Mouse (Mus musculus) lung, postnatal 0 days (tissue): ENCODE data around the gene Gm20696. TPM values are rescaled to one million over a fixed set of nuclear protein-coding genes. Genes with fewer than 3 reads are reported as not detected.

ENCODE experiments used
- ATAC-seq: fragments of 200-750 bp; cut with Nextera tagmentation; 2 replicates; pipeline ENCODE4 v1.8.0; 2017; ENCODE audit warnings: moderate library complexity
- DNase-seq: peaks from one replicate; pipeline ENCODE4 v3.0.0-alpha.2; 2016; ENCODE audit warnings: low spot score
- H3K27ac ChIP-seq: fragments of 300-500 bp; sonication (generic); 2 replicates; pipeline ENCODE4 v1.5.1; 2014; ENCODE audit warnings: antibody characterized with exemption, mild to moderate bottlenecking, low read length, mixed read lengths
- H3K27me3 ChIP-seq: fragments of 300-500 bp; sonication (generic); replicated peaks from 2 replicates; pipeline ENCODE4 v1.6.1; 2014; ENCODE audit warnings: low read length, mixed read lengths; ENCODE audit not compliant: insufficient read depth
- H3K36me3 ChIP-seq: fragments of 300-500 bp; sonication (generic); 2 replicates; pipeline ENCODE4 v1.6.1; 2014; ENCODE audit warnings: low read length, mixed read lengths; ENCODE audit not compliant: insufficient read depth
- H3K4me1 ChIP-seq: fragments of 300-500 bp; sonication (generic); 2 replicates; pipeline ENCODE4 v1.6.1; 2014; ENCODE audit warnings: antibody characterized with exemption, low read depth, low read length, mixed read lengths; ENCODE audit not compliant: insufficient read depth
- H3K4me2 ChIP-seq: fragments of 300-500 bp; sonication (generic); replicated peaks from 2 replicates; pipeline ENCODE4 v1.6.1; 2014; ENCODE audit warnings: low read depth, mild to moderate bottlenecking, low read length, moderate library complexity, mixed read lengths
- H3K4me3 ChIP-seq: fragments of 300-500 bp; sonication (generic); 2 replicates; pipeline ENCODE4 v1.5.1; 2014; ENCODE audit warnings: low read depth, low read length
- H3K9ac ChIP-seq: fragments of 300-500 bp; sonication (generic); replicated peaks from 2 replicates; pipeline ENCODE4 v1.6.1; 2014; ENCODE audit warnings: low read depth, mild to moderate bottlenecking
- H3K9me3 ChIP-seq: fragments of 300-500 bp; sonication (generic); 2 replicates; pipeline ENCODE4 v1.6.1; 2016; ENCODE audit warnings: low read length, mixed read lengths
- CTCF ChIP-seq: IDR thresholded peaks from 2 replicates; pipeline ENCODE4 v1.5.1; 2016; ENCODE audit warnings: antibody characterized with exemption, mild to moderate bottlenecking
- EP300 ChIP-seq: IDR thresholded peaks from 2 replicates; pipeline ENCODE4 v1.6.1; 2016; ENCODE audit warnings: antibody characterized with exemption, mild to moderate bottlenecking, control low read depth
- whole genome bisulfite sequencing: fragments of 180-500 bp; shearing (Covaris S2); extraction: QIAGEN DNeasy Blood & Tissue Kit; methylation state at CpG from one replicate; pipeline ENCODE4 v1.1.7; 2014; 5-methylcytosine and 5-hydroxymethylcytosine counted together
- polyA plus RNA-seq: library from polyadenylated mRNA; unstranded; fragments of >200 nt; fragmentation: Nextera tagmentation; extraction: Ambion mirVana; gene quantifications from 2 replicates; pipeline ENCODE4 v1.2.1, GENCODE M21; 2015

Gm20696 gene
- polyA plus RNA-seq, 1 experiment from 2014 or later: 2.3 TPM

DNA sequence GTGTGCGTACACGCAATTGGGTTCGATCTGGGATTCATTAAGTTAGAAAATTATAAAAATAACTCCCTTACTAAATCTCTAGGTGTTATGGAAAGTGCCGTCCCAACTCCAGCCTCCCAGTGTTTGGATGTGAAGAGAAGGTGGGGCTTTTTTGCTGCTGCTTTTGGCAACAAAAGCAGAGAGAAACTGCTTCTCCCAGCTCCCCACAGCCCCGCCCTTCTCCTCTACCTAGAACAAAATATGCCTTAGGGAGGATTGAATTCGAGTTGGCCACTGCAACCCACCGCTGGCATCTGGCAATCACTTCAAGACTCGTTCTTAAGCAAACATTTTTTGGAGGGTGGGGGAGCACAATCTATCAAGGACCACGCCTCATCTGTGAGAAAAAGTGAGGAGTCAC is 191.6 kb downstream of the Gm20696 start:
- no peak for DNase-seq
- Histone ChIP-seq H3K9ac (no peak overlapping the region), H3K36me3 (no peaks in the 10 kb centered on the region), H3K4me1 (no peaks in the 10 kb centered on the region), H3K27ac (no peak overlapping the region), H3K4me2 (no peak overlapping the region), H3K4me3 (no peak overlapping the region), H3K9me3 (no peaks in the 10 kb centered on the region), H3K27me3 (no peaks in the 10 kb centered on the region)
- ATAC-seq: no peak
- 76% methylated on average over 9 of the region's 9 CpGs for WGBS
- TF ChIP-seq CTCF: no peak
- no peak for TF ChIP-seq EP300

DNA sequence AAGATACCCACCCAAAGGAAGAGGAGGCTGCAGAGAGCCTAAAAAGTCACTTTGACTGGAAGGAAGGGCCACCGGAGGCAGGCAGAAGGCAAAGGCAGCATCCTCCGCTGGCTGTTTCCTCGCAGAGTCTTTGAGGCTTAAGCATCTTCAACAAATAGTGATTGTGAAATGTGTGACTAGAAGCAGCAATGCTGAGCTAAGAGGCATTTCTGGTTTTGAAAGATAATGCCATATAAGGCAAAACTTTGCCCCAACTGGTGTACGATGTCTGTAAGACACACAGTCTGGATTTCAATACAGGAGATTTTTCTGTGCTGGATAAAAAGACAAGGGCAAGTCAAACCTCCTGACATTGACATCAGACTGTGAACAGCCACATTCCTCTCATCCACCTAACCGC is 195.7 kb downstream of the Gm20696 start:
- no peak overlapping the region for H3K4me2 ChIP-seq
- H3K36me3 ChIP-seq: no peaks in the 10 kb centered on the region
- TF ChIP-seq EP300: no peak
- TF ChIP-seq CTCF: no peak
- DNase-seq: peak; percentile 75
- no peaks in the 10 kb centered on the region for H3K4me1 ChIP-seq
- no peak overlapping the region for H3K9ac ChIP-seq
- no peaks in the 10 kb centered on the region for H3K27me3 ChIP-seq
- H3K4me3 ChIP-seq: no peak overlapping the region
- no peaks in the 10 kb centered on the region for H3K9me3 ChIP-seq
- ATAC-seq: peak; percentile 23
- 51% methylated on average over 5 of the region's 5 CpGs for WGBS
- no peak overlapping the region for H3K27ac ChIP-seq

- H3K9ac ChIP-seq: no peak overlapping the region
- TF ChIP-seq EP300: no peak
- TF ChIP-seq CTCF: no peak
- no peak overlapping the region for H3K27ac ChIP-seq
- H3K36me3 ChIP-seq: no peaks in the 10 kb centered on the region
- 69% methylated on average over 12 of the region's 12 CpGs for WGBS
- H3K4me1 ChIP-seq: no peaks in the 10 kb centered on the region
- H3K4me3 ChIP-seq: no peak overlapping the region
- ATAC-seq: no peak
- no peak overlapping the region for H3K4me2 ChIP-seq
- no peak for DNase-seq
- H3K27me3 ChIP-seq: no peaks in the 10 kb centered on the region
- no peaks in the 10 kb centered on the region for H3K9me3 ChIP-seq
These were observed 197.3 kb downstream of the Gm20696 start for GRCm38 (mm10) chr6:99469134-99469834.

GRCm38 (mm10) chr6:99467831-99468230 is 198.8 kb downstream of the Gm20696 start:
- no peaks in the 10 kb centered on the region for H3K4me1 ChIP-seq
- DNase-seq (no peak), ATAC-seq (no peak)
- no peaks in the 10 kb centered on the region for H3K27me3 ChIP-seq
- H3K4me2 ChIP-seq: no peak overlapping the region
- WGBS: 66% methylated on average over 3 of the region's 3 CpGs
- no peaks in the 10 kb centered on the region for H3K36me3 ChIP-seq
- H3K9ac ChIP-seq: no peak overlapping the region
- TF ChIP-seq EP300 (no peak), CTCF (no peak)
- H3K4me3 ChIP-seq: no peak overlapping the region
- no peaks in the 10 kb centered on the region for H3K9me3 ChIP-seq
- no peak overlapping the region for H3K27ac ChIP-seq

GRCm38 (mm10) chr6:99467109-99467508 is 199.5 kb downstream of the Gm20696 start:
- TF ChIP-seq CTCF: no peak
- TF ChIP-seq EP300: no peak
- 44% methylated on average over 8 of the region's 8 CpGs for WGBS
- no peak overlapping the region for H3K4me2 ChIP-seq
- H3K4me1 ChIP-seq: no peaks in the 10 kb centered on the region
- no peaks in the 10 kb centered on the region for H3K27me3 ChIP-seq
- no peak overlapping the region for H3K9ac ChIP-seq
- no peak for ATAC-seq
- no peak overlapping the region for H3K27ac ChIP-seq
- no peaks in the 10 kb centered on the region for H3K36me3 ChIP-seq
- H3K4me3 ChIP-seq: no peak overlapping the region
- no peak for DNase-seq
- no peaks in the 10 kb centered on the region for H3K9me3 ChIP-seq

- Histone ChIP-seq H3K4me3 (no peak overlapping the region), H3K4me1 (no peaks in the 10 kb centered on the region), H3K9me3 (no peaks in the 10 kb centered on the region), H3K27ac (no peak overlapping the region), H3K9ac (no peak overlapping the region), H3K4me2 (no peak overlapping the region), H3K36me3 (no peaks in the 10 kb centered on the region), H3K27me3 (no peaks in the 10 kb centered on the region)
- no peak for ATAC-seq
- WGBS: 65% methylated on average over 8 of the region's 8 CpGs
- TF ChIP-seq EP300: no peak
- no peak for TF ChIP-seq CTCF
- DNase-seq: no peak
These were observed 200.2 kb downstream of the Gm20696 start for GRCm38 (mm10) chr6:99466354-99466753.

- DNase-seq: no peak
- H3K9ac ChIP-seq: no peak overlapping the region
- no peaks in the 10 kb centered on the region for H3K36me3 ChIP-seq
- H3K4me1 ChIP-seq: no peaks in the 10 kb centered on the region
- H3K4me2 ChIP-seq: no peak overlapping the region
- H3K27ac ChIP-seq: no peak overlapping the region
- ATAC-seq: no peak
- no peak for TF ChIP-seq CTCF
- no peak for TF ChIP-seq EP300
- H3K4me3 ChIP-seq: no peak overlapping the region
- WGBS: 88% methylated on average over 4 of the region's 4 CpGs
- no peaks in the 10 kb centered on the region for H3K9me3 ChIP-seq
- H3K27me3 ChIP-seq: no peaks in the 10 kb centered on the region
These were observed 202.1 kb downstream of the Gm20696 start for GRCm38 (mm10) chr6:99464449-99464848.
